Mouse (Mus musculus): ENCODE results near the gene Phf13. TPM values are rescaled to one million over a fixed set of nuclear protein-coding genes. Genes with fewer than 3 reads are reported as not detected.

Phf13 gene
- polyA plus RNA-seq, 1 experiment from 2014 or later = 23.9 TPM

- H3K4me1 ChIP-seq = no peaks in the 10 kb centered on the region
- peaks cover 62% of the 10 kb centered on the region for H3K36me3 ChIP-seq
- no peaks in the 10 kb centered on the region for H3K27me3 ChIP-seq (ENCODE audit: low read depth, poor library complexity, severe bottlenecking)
- no peak overlapping the region for H3K4me3 ChIP-seq
- 94% methylated on average over 14 of the region's 14 CpGs for WGBS
- no peak overlapping the region for H3K27ac ChIP-seq (replicated peaks)
- no peak for DNase-seq (ENCODE audit: low spot score)
- H3K9me3 ChIP-seq (replicated peaks) = no peaks in the 10 kb centered on the region
Measured at GRCm38 (mm10) chr4:151948497-151949471, 47.3 kb downstream of the Phf13 start.

DNA sequence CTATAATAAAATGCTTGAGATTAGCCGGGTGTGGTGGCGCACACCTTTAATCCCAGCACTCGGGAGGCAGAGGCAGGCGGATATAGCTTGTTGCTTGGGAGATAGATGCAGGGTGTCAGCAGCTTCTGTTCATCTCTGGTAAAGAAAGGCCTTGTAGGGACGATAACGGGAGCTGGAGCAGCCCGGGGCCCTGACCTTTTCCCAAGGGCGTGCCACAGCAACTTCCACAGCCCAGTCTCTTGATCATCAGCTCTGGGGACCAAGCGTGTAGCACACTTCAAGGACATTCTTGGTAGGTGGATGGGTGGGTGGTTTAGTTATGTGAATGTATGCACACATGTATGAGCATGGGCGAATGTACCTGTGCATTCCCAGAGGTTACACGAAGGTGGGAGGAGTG is 49.8 kb downstream of the Phf13 start:
- H3K27ac ChIP-seq (replicated peaks) = no peak overlapping the region
- WGBS = 89% methylated on average over 11 of the region's 11 CpGs
- H3K36me3 ChIP-seq = peaks cover 45% of the 10 kb centered on the region
- H3K4me1 ChIP-seq = no peaks in the 10 kb centered on the region
- no peaks in the 10 kb centered on the region for H3K9me3 ChIP-seq (replicated peaks)
- no peak overlapping the region for H3K4me3 ChIP-seq
- DNase-seq (ENCODE audit: low spot score) = no peak
- H3K27me3 ChIP-seq (ENCODE audit: low read depth, poor library complexity, severe bottlenecking) = no peaks in the 10 kb centered on the region

Other genes starting within 250 kb of the Phf13 start
- 137 and 141 TPM in 2 replicates for gene Camta1, start 134.4 kb downstream of the Phf13 start, polyA plus RNA-seq (2016; fragmentation: Nextera tagmentation; extraction: Ambion mirVana)
- 107 and 108 TPM in 2 replicates for gene Dnajc11, start 62.6 kb downstream of the Phf13 start, polyA plus RNA-seq (2016; fragmentation: Nextera tagmentation; extraction: Ambion mirVana)
- 32.1 and 36.2 TPM in 2 replicates for gene Thap3, start 7.3 kb downstream of the Phf13 start, polyA plus RNA-seq (2016; fragmentation: Nextera tagmentation; extraction: Ambion mirVana)
- 6.9 and 8.5 TPM in 2 replicates for gene Klhl21, start 12.5 kb upstream of the Phf13 start, polyA plus RNA-seq (2016; fragmentation: Nextera tagmentation; extraction: Ambion mirVana)
- 18.7 and 25.6 TPM in 2 replicates for gene Zbtb48, start 31.4 kb upstream of the Phf13 start, polyA plus RNA-seq (2016; fragmentation: Nextera tagmentation; extraction: Ambion mirVana)
- 0.73 and 0.75 TPM in 2 replicates for gene Tas1r1, start 42.3 kb upstream of the Phf13 start, polyA plus RNA-seq (2016; fragmentation: Nextera tagmentation; extraction: Ambion mirVana)
- 35.3 and 35.7 TPM in 2 replicates for gene Nol9, start 43.1 kb upstream of the Phf13 start, polyA plus RNA-seq (2016; fragmentation: Nextera tagmentation; extraction: Ambion mirVana)
- 8.1 and 9.5 TPM in 2 replicates for gene Plekhg5, start 76.2 kb upstream of the Phf13 start, polyA plus RNA-seq (2016; fragmentation: Nextera tagmentation; extraction: Ambion mirVana)
- 0.47 and 1.0 TPM in 2 replicates for gene Tnfrsf25, start 119.7 kb upstream of the Phf13 start, polyA plus RNA-seq (2016; fragmentation: Nextera tagmentation; extraction: Ambion mirVana)
- gene Espn, start 156.1 kb upstream of the Phf13 start, polyA plus RNA-seq (2016; fragmentation: Nextera tagmentation; extraction: Ambion mirVana) = 0.94 and 1.4 TPM in 2 replicates
- gene Hes2, start 162.6 kb upstream of the Phf13 start, polyA plus RNA-seq (2016; fragmentation: Nextera tagmentation; extraction: Ambion mirVana) = 0.79 and 1.3 TPM in 2 replicates
- gene Acot7, start 181.9 kb upstream of the Phf13 start, polyA plus RNA-seq (2016; fragmentation: Nextera tagmentation; extraction: Ambion mirVana) = 85.7 and 99.7 TPM in 2 replicates